Mouse (Mus musculus): ENCODE results near the gene Cd36. TPM values are rescaled to one million over a fixed set of nuclear protein-coding genes. Genes with fewer than 3 reads are reported as not detected.

Cd36 gene
- polyA plus RNA-seq, 1 experiment from 2014 or later = 19.3 TPM

GRCm38 (mm10) chr5:17806774-17807377 lies 81.7 kb downstream of the Cd36 start:
- WGBS = 92% methylated on average over 3 of the region's 3 CpGs
- H3K4me3 ChIP-seq (ENCODE audit: low read depth, low read length) = no peak overlapping the region

GRCm38 (mm10) chr5:17776571-17776970 lies 112.0 kb downstream of the Cd36 start:
- no peak overlapping the region for H3K27ac ChIP-seq (ENCODE audit: low read depth)
- no peak overlapping the region for H3K4me2 ChIP-seq (ENCODE audit: low read length)
- no peak for ATAC-seq (replicated peaks; ENCODE audit: low FRiP score, low TSS enrichment, low read depth)
- DNase-seq (ENCODE audit: low spot score) = no peak
- H3K9ac ChIP-seq (ENCODE audit: low read length) = no peak overlapping the region
- WGBS = 90% methylated on average over 6 of the region's 6 CpGs
- no peaks in the 10 kb centered on the region for H3K4me1 ChIP-seq (replicated peaks; ENCODE audit: control insufficient read depth, insufficient read depth, low read length)
- no peaks in the 10 kb centered on the region for H3K9me3 ChIP-seq (ENCODE audit: control insufficient read depth, low read length)
- no peaks in the 10 kb centered on the region for H3K36me3 ChIP-seq (ENCODE audit: control insufficient read depth, insufficient read depth, low read length)
- no peak overlapping the region for H3K4me3 ChIP-seq (ENCODE audit: low read depth, low read length)
- no peaks in the 10 kb centered on the region for H3K27me3 ChIP-seq (replicated peaks; ENCODE audit: control insufficient read depth, insufficient read depth, low read length)

More at GRCm38 (mm10) chr5:17806774-17807377, 81.7 kb downstream of the Cd36 start:
- Histone ChIP-seq H3K4me2 (ENCODE audit: low read length) (no peak overlapping the region), H3K9ac (ENCODE audit: low read length) (no peak overlapping the region), H3K9me3 (ENCODE audit: control insufficient read depth, low read length) (no peaks in the 10 kb centered on the region), H3K36me3 (ENCODE audit: control insufficient read depth, insufficient read depth, low read length) (no peaks in the 10 kb centered on the region), H3K27me3 (replicated peaks; ENCODE audit: control insufficient read depth, insufficient read depth, low read length) (no peaks in the 10 kb centered on the region), H3K4me1 (replicated peaks; ENCODE audit: control insufficient read depth, insufficient read depth, low read length) (no peaks in the 10 kb centered on the region), H3K27ac (ENCODE audit: low read depth) (no peak overlapping the region)
- ATAC-seq (replicated peaks; ENCODE audit: low FRiP score, low TSS enrichment, low read depth) (no peak), DNase-seq (ENCODE audit: low spot score) (no peak)

- DNase-seq (ENCODE audit: low spot score) = no peak
- Histone ChIP-seq H3K36me3 (ENCODE audit: control insufficient read depth, insufficient read depth, low read length) (no peaks in the 10 kb centered on the region), H3K4me1 (replicated peaks; ENCODE audit: control insufficient read depth, insufficient read depth, low read length) (no peaks in the 10 kb centered on the region), H3K4me2 (ENCODE audit: low read length) (no peak overlapping the region), H3K9ac (ENCODE audit: low read length) (no peak overlapping the region), H3K4me3 (ENCODE audit: low read depth, low read length) (no peak overlapping the region), H3K27me3 (replicated peaks; ENCODE audit: control insufficient read depth, insufficient read depth, low read length) (no peaks in the 10 kb centered on the region), H3K9me3 (ENCODE audit: control insufficient read depth, low read length) (no peaks in the 10 kb centered on the region), H3K27ac (ENCODE audit: low read depth) (no peak overlapping the region)
- 92% methylated on average over 2 of the region's 2 CpGs for WGBS
- ATAC-seq (replicated peaks; ENCODE audit: low FRiP score, low TSS enrichment, low read depth) = no peak
Measured at GRCm38 (mm10) chr5:17770328-17770727, 118.3 kb downstream of the Cd36 start.

GRCm38 (mm10) chr5:17766006-17766677 lies 122.5 kb downstream of the Cd36 start:
- no peaks in the 10 kb centered on the region for H3K36me3 ChIP-seq (ENCODE audit: control insufficient read depth, insufficient read depth, low read length)
- no peak for ATAC-seq (replicated peaks; ENCODE audit: low FRiP score, low TSS enrichment, low read depth)
- no peak for DNase-seq (ENCODE audit: low spot score)
- no peak overlapping the region for H3K27ac ChIP-seq (ENCODE audit: low read depth)
- no peak overlapping the region for H3K4me2 ChIP-seq (ENCODE audit: low read length)
- no peak overlapping the region for H3K4me3 ChIP-seq (ENCODE audit: low read depth, low read length)
- no peaks in the 10 kb centered on the region for H3K4me1 ChIP-seq (replicated peaks; ENCODE audit: control insufficient read depth, insufficient read depth, low read length)
- WGBS = 61% methylated on average over 4 of the region's 4 CpGs
- H3K27me3 ChIP-seq (replicated peaks; ENCODE audit: control insufficient read depth, insufficient read depth, low read length) = no peaks in the 10 kb centered on the region
- H3K9me3 ChIP-seq (ENCODE audit: control insufficient read depth, low read length) = no peaks in the 10 kb centered on the region
- no peak overlapping the region for H3K9ac ChIP-seq (ENCODE audit: low read length)

- 86% methylated on average over 7 of the region's 7 CpGs for WGBS
- no peaks in the 10 kb centered on the region for H3K4me1 ChIP-seq (replicated peaks; ENCODE audit: control insufficient read depth, insufficient read depth, low read length)
- H3K36me3 ChIP-seq (ENCODE audit: control insufficient read depth, insufficient read depth, low read length) = no peaks in the 10 kb centered on the region
- no peak overlapping the region for H3K4me3 ChIP-seq (ENCODE audit: low read depth, low read length)
- no peak overlapping the region for H3K27ac ChIP-seq (ENCODE audit: low read depth)
- DNase-seq (ENCODE audit: low spot score) (no peak), ATAC-seq (replicated peaks; ENCODE audit: low FRiP score, low TSS enrichment, low read depth) (no peak)
- no peaks in the 10 kb centered on the region for H3K9me3 ChIP-seq (ENCODE audit: control insufficient read depth, low read length)
- no peaks in the 10 kb centered on the region for H3K27me3 ChIP-seq (replicated peaks; ENCODE audit: control insufficient read depth, insufficient read depth, low read length)
- no peak overlapping the region for H3K4me2 ChIP-seq (ENCODE audit: low read length)
- H3K9ac ChIP-seq (ENCODE audit: low read length) = no peak overlapping the region
Measured at GRCm38 (mm10) chr5:17753471-17754005, 135.1 kb downstream of the Cd36 start.

GRCm38 (mm10) chr5:17748293-17748692 lies 140.3 kb downstream of the Cd36 start:
- H3K4me1 ChIP-seq (replicated peaks; ENCODE audit: control insufficient read depth, insufficient read depth, low read length) = no peaks in the 10 kb centered on the region
- no peaks in the 10 kb centered on the region for H3K27me3 ChIP-seq (replicated peaks; ENCODE audit: control insufficient read depth, insufficient read depth, low read length)
- ATAC-seq (replicated peaks; ENCODE audit: low FRiP score, low TSS enrichment, low read depth) (no peak), DNase-seq (ENCODE audit: low spot score) (no peak)
- no peak overlapping the region for H3K4me2 ChIP-seq (ENCODE audit: low read length)
- H3K36me3 ChIP-seq (ENCODE audit: control insufficient read depth, insufficient read depth, low read length) = no peaks in the 10 kb centered on the region
- no peak overlapping the region for H3K4me3 ChIP-seq (ENCODE audit: low read depth, low read length)
- H3K9me3 ChIP-seq (ENCODE audit: control insufficient read depth, low read length) = no peaks in the 10 kb centered on the region
- no peak overlapping the region for H3K9ac ChIP-seq (ENCODE audit: low read length)
- WGBS = 78% methylated on average over 3 of the region's 3 CpGs
- no peak overlapping the region for H3K27ac ChIP-seq (ENCODE audit: low read depth)

GRCm38 (mm10) chr5:17747143-17747542 lies 141.5 kb downstream of the Cd36 start:
- H3K4me2 ChIP-seq (ENCODE audit: low read length) = no peak overlapping the region
- H3K36me3 ChIP-seq (ENCODE audit: control insufficient read depth, insufficient read depth, low read length) = no peaks in the 10 kb centered on the region
- WGBS = 30% methylated on average over 5 of the region's 5 CpGs
- ATAC-seq (replicated peaks; ENCODE audit: low FRiP score, low TSS enrichment, low read depth) (no peak), DNase-seq (ENCODE audit: low spot score) (no peak)
- no peaks in the 10 kb centered on the region for H3K4me1 ChIP-seq (replicated peaks; ENCODE audit: control insufficient read depth, insufficient read depth, low read length)
- H3K9me3 ChIP-seq (ENCODE audit: control insufficient read depth, low read length) = no peaks in the 10 kb centered on the region
- H3K27me3 ChIP-seq (replicated peaks; ENCODE audit: control insufficient read depth, insufficient read depth, low read length) = no peaks in the 10 kb centered on the region
- H3K4me3 ChIP-seq (ENCODE audit: low read depth, low read length) = no peak overlapping the region
- no peak overlapping the region for H3K27ac ChIP-seq (ENCODE audit: low read depth)
- H3K9ac ChIP-seq (ENCODE audit: low read length) = no peak overlapping the region

- H3K4me2 ChIP-seq (ENCODE audit: low read length) = no peak overlapping the region
- no peaks in the 10 kb centered on the region for H3K4me1 ChIP-seq (replicated peaks; ENCODE audit: control insufficient read depth, insufficient read depth, low read length)
- no peak overlapping the region for H3K9ac ChIP-seq (ENCODE audit: low read length)
- ATAC-seq (replicated peaks; ENCODE audit: low FRiP score, low TSS enrichment, low read depth) = no peak
- H3K27ac ChIP-seq (ENCODE audit: low read depth) = no peak overlapping the region
- H3K9me3 ChIP-seq (ENCODE audit: control insufficient read depth, low read length) = no peaks in the 10 kb centered on the region
- H3K4me3 ChIP-seq (ENCODE audit: low read depth, low read length) = no peak overlapping the region
- no peaks in the 10 kb centered on the region for H3K36me3 ChIP-seq (ENCODE audit: control insufficient read depth, insufficient read depth, low read length)
- no peak for DNase-seq (ENCODE audit: low spot score)
- H3K27me3 ChIP-seq (replicated peaks; ENCODE audit: control insufficient read depth, insufficient read depth, low read length) = no peaks in the 10 kb centered on the region
Measured at GRCm38 (mm10) chr5:17746520-17746919, 142.1 kb downstream of the Cd36 start.

GRCm38 (mm10) chr5:17739805-17740204 lies 148.8 kb downstream of the Cd36 start:
- H3K9ac ChIP-seq (ENCODE audit: low read length) = no peak overlapping the region
- no peak overlapping the region for H3K4me2 ChIP-seq (ENCODE audit: low read length)
- no peaks in the 10 kb centered on the region for H3K27me3 ChIP-seq (replicated peaks; ENCODE audit: control insufficient read depth, insufficient read depth, low read length)
- no peak overlapping the region for H3K4me3 ChIP-seq (ENCODE audit: low read depth, low read length)
- DNase-seq (ENCODE audit: low spot score) (no peak), ATAC-seq (replicated peaks; ENCODE audit: low FRiP score, low TSS enrichment, low read depth) (no peak)
- 23% methylated on average over 3 of the region's 3 CpGs for WGBS
- H3K27ac ChIP-seq (ENCODE audit: low read depth) = no peak overlapping the region
- H3K36me3 ChIP-seq (ENCODE audit: control insufficient read depth, insufficient read depth, low read length) = no peaks in the 10 kb centered on the region
- no peaks in the 10 kb centered on the region; the same call in 1 of the 2 replicates for H3K4me1 ChIP-seq (replicated peaks; ENCODE audit: control insufficient read depth, insufficient read depth, low read length)
- H3K9me3 ChIP-seq (ENCODE audit: control insufficient read depth, low read length) = no peaks in the 10 kb centered on the region

Data from intestine, embryonic 14.5 days (tissue).